Mouse (Mus musculus) megakaryocyte progenitor cell, adult 5-6 weeks (primary cell): ENCODE results near the gene Fbxw4. TPM values are rescaled to one million over a fixed set of nuclear protein-coding genes. Genes with fewer than 3 reads are reported as not detected.
A peak's percentile ranks its signal among the peaks of the same experiment; 100 is the strongest.

Source experiments
- ATAC-seq: replicated peaks from 2 replicates; pipeline ENCODE4 v1.8.0; 2016; ENCODE audit warnings: mild to moderate bottlenecking, moderate TSS enrichment, inconsistent platforms; ENCODE audit not compliant: poor library complexity
- total RNA-seq, 2 experiments: library from RNA; stranded (forward) in 1 of 2; stranded (reverse) in 1 of 2; fragments of 157-497, 149-512 nt in 1 of 2; fragments of 200-1000 nt in 1 of 2; gene quantifications; 2 replicates each; pipeline versions ENCODE4 v1.2.3 to v1.2.4; 2015 to 2017

Fbxw4 gene
- total RNA-seq (2015), result 26.0 and 27.0 TPM in 2 replicates
- 22.3 and 31.5 TPM in 2 replicates for total RNA-seq (2017)

DNA sequence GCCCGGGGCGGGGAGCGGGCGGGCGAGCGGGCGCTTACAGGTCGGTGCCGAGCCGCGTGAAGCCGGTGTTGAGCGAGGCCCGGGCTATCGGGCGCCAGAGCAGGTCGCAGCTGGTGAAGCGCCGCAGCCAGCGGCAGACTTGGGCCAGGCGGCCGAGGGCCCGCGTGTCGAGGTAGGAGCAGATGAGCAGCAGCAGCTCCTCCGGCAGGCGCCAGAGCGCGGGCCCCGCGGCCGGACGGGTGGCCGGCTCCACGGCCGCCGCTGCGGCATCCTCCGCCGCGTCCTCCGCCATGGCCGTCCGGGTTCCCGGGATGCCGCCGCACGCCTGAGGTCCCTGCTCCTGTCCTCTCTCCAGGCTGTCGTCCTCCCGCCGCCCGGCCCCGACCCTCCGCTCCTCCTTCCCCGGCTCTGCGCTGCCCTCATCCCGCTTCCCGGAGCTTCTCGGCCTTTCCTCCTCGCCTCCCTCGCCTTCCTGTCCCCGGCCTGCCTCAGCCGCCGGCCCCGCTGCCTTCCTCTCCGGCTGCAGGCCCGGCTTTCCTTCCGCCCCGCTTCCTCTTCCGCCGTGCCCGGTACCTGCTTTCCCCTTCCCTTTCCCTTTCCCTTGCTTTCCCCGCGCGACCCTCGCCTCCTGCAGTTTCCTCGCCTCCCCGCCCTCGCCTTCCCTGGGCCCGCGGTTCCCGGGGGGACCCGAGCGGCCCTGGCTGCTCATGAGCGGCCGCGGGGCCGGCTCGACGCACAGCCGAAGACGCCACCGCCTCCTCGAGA lies at the start of gene Fbxw4:
Fbxw4 (minus strand) TSS at position 575 of the 765 bp plus-strand sequence.
- ATAC-seq, result peak; percentile 36

DNA sequence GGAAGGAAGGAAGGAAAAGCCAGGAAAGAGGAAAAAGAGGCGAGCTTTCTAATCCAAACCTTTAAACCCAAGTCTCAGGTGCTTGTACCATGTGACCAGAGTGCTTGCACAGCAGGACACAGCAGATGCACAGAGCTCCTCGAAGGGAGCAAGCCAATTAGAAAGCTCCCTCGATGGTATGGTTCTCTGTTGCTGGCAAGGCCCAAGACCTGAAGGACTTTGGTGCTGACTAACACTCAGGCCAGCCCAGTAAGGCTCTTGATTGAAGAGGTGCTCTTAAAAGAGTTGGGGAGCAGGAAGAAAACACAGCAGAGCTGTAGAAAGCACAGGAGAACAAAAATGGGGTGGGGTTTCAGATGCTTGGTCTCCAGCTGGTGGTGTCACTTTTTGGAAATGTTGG lies 48.6 kb upstream of the Fbxw4 start:
- ATAC-seq, result no peak

DNA sequence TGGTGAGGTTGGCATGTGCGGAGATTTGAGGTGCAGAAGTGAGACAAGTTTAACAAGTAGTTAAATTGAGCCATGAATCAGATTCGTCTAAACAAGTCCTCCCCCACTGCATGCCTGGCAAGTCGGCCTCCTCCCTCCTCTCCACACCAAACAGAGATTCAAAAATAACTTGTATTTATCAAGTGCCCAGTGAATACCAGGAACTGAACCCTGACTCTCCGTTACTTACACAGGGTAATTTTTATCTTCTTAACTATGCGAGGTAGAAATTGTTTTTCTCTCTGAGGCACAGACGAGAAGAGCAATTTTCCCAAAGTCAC lies 36.1 kb upstream of the Fbxw4 start:
- no peak for ATAC-seq

DNA sequence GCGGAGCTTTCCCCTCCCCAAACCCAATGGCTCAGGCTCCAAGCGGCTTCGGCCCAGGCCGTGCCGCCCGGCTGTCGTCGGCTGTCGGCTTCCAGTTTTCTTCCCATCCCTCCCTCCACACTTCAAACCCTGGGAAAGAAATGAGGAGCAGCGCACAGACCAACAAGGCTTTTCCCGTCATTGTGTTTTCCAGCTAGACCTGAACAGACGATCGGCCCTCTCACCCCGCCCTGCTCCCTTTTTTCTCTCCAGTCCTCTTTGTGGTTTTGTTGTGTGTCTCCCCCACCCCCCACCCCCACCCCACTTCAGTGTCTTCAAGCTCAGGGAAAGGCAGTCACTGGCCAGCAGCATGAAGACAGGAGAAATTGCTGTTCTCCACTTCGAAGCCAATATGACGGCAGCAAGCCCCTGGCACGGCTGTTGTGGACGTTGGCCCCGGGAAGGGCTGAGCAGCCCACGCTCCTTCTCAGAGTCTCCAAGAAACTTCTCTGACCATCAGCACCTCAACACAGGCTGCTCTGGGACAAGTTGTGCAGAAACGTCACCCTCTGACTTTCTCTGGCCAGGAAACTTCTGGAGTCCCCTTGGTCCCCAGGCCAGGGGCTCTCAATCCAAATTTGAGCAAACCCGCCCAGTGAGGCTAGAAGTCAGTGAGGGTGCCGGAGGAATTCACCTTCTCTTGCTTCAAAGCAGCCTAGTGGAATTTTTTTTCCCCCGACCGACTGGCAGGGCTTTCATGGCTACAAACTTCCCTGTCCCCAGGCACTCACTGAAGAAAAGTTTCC lies 35.6 kb upstream of the Fbxw4 start:
- no peak for ATAC-seq

DNA sequence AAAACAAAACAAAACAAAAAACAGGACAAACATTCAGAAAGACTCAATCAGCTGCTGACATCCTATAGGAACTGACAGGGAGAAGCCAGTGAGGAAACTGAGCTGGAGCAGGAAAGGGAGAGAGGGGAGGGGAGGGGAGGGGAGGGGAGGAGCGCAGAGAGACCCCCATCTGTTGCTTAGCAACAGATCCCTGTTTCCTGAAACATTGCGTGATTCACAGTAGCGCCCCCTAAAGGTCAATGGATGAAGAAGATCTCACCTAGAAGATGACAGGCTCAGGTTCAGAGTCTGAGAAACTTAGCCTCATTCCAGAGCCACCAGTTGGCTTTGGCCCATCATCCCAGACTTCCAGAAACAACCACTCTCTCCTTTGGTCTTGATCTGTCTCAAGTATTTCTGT lies 33.9 kb upstream of the Fbxw4 start:
- no peak for ATAC-seq

DNA sequence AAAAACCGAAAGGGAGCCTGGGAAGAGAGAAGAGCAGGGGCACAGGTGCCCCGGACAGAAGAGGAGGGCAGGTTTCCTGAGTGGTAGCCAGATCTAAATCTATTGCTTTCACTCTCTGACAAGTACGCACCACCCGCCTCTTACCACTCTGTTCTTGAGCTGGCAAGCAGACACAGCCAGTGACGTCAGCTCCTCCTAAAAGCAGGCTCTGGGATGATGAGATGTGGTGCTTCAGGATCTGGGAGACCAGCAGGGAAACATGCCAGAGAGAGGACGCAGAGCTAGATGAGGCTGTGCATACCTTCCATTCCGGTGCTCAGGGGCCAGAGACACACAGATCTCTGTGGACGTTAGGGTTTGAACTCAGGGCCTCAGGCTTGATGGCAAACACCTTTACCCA lies 32.1 kb upstream of the Fbxw4 start:
- ATAC-seq, result no peak

DNA sequence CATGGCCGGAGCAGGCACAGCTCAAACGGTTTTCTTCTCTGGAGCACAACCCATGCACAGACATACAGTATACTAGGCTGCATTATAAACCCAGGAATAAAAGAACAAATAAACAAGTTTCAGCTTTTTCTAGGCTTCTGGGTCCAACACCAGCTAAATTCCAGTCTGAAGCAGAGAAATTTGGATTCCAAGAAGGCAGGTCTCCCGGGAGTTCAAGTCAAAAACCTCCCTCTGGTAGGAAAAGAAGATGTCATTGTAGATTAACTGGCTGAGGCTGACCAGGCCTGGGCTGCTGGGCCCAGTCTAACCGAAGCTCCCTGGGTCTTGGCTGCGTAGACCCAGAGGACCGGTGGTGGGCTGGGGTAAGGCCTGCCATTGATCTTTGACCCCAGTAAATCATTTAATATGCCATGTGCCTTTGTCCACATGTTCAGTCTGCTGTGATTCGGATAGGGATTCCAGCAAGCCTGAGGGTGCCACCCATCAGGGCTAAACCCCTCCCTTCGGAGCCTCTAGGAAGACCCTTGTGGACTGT lies 31.0 kb upstream of the Fbxw4 start:
- no peak for ATAC-seq

DNA sequence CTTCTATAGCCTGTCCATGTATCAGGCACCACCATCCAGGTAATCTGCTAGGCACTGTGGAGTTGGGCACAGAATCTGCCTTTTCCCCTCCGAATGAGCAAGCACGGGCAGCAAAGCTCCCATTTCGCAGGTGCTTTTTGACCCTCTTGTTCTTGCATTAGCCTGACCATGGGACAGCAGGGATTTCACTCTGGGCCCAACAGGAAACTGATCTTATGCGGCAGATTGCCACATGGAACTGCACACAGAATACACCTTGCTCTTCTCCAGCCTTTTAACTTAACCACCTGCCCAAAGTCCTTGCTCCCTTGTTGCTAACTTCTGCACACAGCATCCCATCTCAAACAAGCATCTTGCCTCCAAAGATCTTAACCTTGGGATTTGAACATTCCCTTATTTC lies 26.9 kb upstream of the Fbxw4 start:
- ATAC-seq, result no peak

DNA sequence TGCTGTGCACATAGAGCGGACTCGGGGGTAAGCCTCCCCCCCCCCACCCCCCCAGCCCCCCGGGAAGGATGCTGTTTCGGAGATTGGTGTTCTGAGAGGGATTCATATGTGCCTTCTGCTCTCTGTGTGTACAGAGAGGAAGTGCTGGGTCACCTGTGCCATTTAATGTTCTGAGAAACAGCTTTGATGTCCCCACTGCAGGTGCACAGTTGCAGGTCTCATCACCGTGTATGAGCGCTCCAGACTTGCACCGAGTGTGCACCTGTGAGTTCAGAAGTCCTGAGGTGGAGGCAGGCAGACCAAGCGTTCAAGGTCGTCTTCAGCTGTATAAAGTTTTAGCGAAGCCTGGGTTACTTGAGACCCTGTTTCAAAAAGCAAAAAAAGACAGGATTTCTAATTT lies 23.6 kb upstream of the Fbxw4 start:
- ATAC-seq, result no peak

DNA sequence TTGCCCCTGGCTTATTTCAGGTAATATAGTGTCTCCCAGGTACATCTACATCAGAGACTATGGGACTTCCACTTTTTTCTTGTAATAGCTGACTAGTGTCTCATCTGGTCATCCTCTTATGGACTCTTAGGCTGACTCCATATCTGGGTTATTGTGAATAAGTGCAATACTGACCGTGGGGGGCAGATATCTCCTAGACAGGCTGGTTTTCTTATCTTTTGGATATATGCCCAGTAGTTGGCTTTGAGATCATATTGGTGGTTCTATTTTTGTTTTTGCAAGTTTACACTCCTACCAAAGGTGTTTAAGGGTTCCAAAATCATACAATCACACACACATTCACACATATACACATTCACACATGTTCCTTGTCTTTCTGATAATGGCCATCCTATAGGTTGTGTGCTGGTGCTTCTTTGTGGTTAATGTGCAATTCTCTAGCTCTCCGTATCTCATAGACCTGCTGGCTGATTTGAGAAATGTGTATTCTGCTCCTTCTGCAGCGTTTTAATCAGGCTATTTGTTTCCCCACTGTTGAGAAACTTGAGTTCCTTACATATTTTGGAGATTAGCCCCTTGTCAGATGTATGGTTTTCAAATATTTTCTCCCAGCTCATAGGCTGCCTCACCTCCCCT lies 20.5 kb upstream of the Fbxw4 start:
- peak; percentile 73 for ATAC-seq

DNA sequence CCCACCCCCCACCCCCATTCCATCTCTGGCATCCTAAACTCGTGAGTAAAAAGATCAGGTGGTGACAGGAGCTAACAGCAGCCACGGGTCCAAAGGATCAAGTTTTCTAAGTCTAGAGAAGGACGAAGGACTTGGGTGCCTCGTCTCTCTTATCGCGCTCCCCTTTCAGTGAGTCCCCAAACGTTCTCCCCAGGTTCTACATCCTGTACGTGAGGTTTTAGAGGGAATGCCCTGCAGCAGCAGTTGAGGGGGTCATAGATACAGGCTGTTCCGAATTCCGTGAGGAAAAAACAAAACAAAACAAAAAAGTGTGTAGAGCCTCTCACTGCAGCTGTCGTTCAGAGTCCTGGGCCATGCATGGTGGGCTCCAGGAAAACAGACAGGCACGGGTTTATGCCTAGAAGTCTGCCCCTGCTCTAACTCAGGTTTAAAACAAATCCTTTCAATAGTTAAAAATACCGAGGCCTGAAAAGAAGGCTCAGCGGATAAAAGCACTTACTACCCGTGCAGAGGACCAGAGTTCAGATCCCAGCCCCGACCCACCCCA lies 16.7 kb upstream of the Fbxw4 start:
- no peak for ATAC-seq

DNA sequence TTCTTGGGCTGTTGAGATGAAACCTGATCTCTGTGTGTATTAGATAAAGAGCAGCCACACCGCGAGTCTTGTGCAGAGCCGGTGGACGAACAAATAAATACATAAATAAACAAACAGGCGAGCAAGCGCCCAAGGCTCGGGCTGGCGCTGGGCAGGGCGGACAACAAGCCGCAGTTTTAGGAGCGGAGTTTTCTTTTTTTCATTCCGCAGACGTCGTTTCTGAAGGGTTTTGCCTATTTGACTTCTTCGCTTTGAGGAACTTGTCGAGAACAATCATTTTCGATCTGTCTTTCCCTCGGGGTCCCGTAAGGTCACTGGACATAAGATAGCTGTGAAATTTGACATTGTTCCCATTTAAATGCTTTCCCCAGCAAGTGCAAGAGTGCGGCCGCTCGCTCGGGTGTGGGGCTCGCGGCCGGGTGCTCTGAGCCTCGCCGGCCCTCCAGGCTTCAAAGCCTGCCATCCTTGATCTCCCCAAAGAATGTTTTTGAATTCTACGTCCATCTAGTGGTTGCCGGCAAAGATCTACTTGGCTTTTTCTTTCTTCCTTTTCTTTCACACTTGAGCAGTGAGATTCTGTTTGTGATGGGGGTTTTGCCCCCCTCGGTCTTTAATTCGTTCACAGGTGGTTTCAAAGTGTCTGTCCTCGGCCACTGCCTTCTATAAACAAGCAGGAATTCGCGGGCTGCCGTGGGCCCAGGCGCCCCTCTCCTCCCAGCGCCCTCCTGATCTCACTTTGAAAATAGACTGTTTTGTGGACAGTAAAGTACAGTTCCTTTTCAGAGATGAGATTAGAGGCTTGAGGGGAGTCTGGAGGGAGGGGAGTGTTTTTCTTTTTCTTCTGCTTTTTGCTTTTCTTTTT lies 15.8 kb upstream of the Fbxw4 start:
- ATAC-seq, result peak; percentile 34

DNA sequence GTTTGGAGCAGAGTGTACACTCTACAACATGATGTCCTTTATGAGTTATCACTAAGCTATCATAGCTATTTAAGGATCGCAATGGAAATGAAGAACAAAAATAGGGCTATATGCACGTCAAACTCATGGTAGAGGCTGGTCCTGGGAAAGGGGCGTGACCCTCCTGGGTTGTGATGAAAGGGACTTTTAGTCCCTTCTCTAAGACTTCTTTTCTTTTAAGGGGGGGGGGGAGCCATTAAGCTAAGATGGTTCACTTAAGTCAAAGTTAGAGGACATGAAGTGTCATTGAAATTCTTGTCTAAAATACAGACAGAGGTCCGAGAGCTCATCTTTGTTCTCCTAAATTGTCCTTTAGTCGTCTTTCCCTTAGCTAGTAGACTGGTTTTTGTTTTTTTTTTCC lies 15.1 kb upstream of the Fbxw4 start:
- no peak; the same call in 1 of the 2 replicates for ATAC-seq

DNA sequence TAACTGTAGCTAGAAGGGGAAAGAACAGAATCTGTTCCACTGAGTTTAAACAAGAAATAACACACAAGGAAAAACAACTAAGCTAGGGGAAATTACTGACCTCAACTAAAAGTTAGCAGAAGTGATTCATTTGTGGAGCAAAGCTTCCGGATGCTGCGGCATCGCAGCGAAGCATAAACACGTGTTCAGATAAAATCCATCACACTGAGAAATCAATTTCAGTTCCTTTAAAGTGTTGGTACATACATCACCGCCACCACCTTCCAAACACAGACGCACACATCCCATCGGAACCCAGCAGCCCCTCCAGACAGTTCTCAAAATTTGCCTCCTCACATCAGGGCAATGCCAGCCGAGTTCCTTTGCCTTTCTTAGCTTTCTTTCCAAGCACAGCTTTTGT lies 12.9 kb upstream of the Fbxw4 start:
- no peak for ATAC-seq

DNA sequence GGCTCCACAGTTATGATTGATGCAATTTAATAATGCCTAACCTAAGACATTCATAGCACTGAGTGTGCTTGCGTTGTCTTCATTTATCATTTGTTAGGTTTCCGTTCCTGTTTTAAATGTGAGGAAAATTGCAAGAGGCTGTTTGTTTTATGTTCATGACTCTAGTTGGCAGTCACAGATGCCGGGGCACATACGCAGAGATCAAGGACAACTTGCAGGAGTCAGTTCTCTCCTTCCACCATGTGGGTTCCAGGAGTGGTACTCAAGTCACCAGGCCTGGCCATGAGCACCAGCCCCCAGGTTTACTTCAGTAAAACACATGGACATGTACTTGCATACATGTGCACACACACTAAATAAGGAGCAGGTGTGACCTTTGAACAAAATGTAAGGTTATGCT lies 8.9 kb upstream of the Fbxw4 start:
- ATAC-seq, result no peak

DNA sequence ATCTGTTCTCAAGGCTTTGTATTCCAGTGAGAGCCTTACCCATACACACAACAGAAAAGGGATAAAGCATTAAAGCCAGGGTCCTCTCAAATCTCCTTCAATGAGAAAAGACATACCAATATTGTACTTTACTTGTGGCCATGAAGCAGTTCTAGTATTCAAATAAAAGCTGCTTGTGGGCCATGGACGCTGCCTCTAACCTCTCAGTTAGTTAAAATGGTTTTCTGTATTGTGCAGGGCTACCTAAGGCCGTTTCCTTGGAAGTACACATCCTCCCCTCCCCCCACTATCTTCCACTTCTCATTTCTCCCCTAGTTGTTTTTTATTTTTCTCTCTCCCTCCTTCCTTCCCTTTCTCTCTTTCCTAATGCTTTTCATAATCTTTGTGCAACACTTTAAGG lies 3.7 kb upstream of the Fbxw4 start:
- no peak for ATAC-seq

DNA sequence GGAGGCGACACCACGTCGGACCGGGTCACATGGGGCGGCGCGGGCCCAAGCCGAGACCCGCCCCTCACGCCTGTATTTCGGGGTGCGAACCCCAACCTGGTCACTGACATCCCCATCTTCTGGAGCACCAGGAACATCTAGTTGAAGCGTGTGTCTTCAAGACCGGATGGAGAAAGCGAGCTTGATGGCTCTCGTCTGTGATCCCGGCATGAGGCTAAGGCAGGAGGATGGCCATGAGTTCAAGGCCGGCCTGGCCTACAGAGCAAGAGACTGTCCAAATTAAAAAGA lies 335 bp upstream of the Fbxw4 start:
- peak; percentile 69; the same call in 1 of the 2 replicates for ATAC-seq

DNA sequence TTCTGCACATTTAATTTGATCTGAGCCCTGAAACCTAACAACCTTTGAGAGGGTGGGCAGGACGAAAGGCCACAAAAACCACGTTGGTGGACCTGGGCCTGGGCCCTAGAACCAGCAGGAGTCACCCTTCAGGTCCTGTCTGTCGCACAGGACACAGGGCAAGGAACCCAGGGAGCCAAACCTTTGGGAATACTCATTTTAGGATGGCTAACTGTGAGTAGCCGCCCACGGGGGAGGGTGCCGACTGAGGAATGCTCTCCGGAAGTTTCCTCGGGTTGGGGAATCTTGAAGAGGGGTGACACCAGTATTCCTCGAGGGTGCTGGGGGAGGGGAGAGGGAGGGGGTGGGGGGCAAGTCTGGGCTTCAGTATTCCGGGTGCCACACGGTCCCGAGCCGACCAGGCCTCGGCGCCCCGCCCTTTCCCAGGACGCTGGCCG lies 793 bp downstream of the Fbxw4 start:
- peak; percentile 5; the same call in 1 of the 2 replicates for ATAC-seq

DNA sequence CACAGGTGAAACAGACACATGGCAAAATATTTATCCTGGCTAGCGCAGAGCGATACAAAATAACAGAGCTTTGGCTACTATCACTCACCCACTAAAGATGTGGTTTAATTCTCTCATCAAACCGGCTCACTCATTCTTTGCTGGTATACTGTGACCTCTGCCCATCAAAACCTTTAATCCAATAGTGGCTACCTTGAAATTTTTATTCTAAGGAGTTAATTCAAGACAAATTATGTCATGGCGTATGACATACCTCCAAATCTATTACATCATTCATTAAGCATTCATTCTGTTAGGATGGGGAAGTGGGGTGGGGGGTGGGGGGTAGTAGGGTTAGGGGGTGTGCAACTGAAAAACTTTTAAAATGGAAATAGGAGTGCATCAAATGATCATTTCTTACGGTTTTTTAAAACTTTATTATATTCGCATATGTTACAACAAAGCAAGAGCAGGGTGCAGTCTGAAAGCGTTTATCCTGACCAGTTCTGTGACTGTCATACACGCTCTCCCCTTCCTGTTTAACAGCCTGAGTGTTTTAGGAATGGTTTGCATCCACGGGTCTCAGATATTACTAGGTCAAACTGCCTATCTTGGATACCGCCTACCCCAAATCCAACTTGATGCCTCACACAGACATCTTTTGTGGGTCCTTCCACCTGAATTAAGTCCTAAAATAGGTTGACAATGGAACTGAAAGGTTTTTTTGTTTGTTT lies 1.4 kb downstream of the Fbxw4 start:
- no peak for ATAC-seq

DNA sequence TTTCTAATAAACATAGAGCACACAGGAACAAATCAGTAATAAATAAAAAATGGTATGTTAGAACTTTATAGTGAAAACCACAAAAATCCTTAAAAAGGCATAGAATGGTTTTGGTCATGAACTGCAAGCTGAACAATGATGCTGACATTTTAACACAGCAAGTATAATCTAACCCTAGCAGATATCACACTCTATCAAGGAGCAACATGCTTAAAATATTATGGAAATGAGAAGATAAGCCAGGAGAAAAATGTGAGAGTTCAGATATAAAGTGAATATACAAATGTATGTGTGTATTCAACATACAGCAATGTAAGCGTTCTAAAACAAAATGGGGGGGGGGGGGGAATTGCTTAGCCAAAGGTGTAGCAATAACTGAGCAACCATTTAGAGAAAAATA lies 2.3 kb downstream of the Fbxw4 start:
- ATAC-seq, result peak; percentile 54
